Mouse (Mus musculus): Measurements from ENCODE around the gene Gm3045. TPM values are rescaled to one million over a fixed set of nuclear protein-coding genes. Genes with fewer than 3 reads are reported as not detected.

Gene Gm3045
- polyA plus RNA-seq, 1 experiment, result not detected

- Histone ChIP-seq H3K27ac (ENCODE audit: insufficient read depth, low read length) (no peak overlapping the region), H3K4me1 (ENCODE audit: control insufficient read depth, insufficient read depth, low read length) (peaks cover 7% of the 10 kb centered on the region), H3K4me3 (ENCODE audit: insufficient read depth, low read length) (no peak overlapping the region)
- TF ChIP-seq CTCF (IDR thresholded peaks at IDR 0.05; ENCODE audit: borderline replicate concordance, insufficient read depth, low read length) (no peak), POLR2A (IDR thresholded peaks at IDR 0.05; ENCODE audit: low read depth, low read length) (no peak)
Observed at GRCm38 (mm10) chr13:56404511-56405140, 21.8 kb upstream of the Gm3045 start.

GRCm38 (mm10) chr13:56412286-56412873, 14.0 kb upstream of the Gm3045 start:
- H3K27ac ChIP-seq (ENCODE audit: insufficient read depth, low read length), result no peak overlapping the region
- no peak for TF ChIP-seq CTCF (IDR thresholded peaks at IDR 0.05; ENCODE audit: borderline replicate concordance, insufficient read depth, low read length)
- no peak for TF ChIP-seq POLR2A (IDR thresholded peaks at IDR 0.05; ENCODE audit: low read depth, low read length)
- H3K4me1 ChIP-seq (ENCODE audit: control insufficient read depth, insufficient read depth, low read length), result no peaks in the 10 kb centered on the region
- no peak overlapping the region for H3K4me3 ChIP-seq (ENCODE audit: insufficient read depth, low read length)

GRCm38 (mm10) chr13:56418685-56419483, 7.5 kb upstream of the Gm3045 start:
- Histone ChIP-seq H3K4me1 (ENCODE audit: control insufficient read depth, insufficient read depth, low read length) (no peaks in the 10 kb centered on the region), H3K27ac (ENCODE audit: insufficient read depth, low read length) (no peak overlapping the region), H3K4me3 (ENCODE audit: insufficient read depth, low read length) (no peak overlapping the region)
- TF ChIP-seq CTCF (IDR thresholded peaks at IDR 0.05; ENCODE audit: borderline replicate concordance, insufficient read depth, low read length) (no peak), POLR2A (IDR thresholded peaks at IDR 0.05; ENCODE audit: low read depth, low read length) (no peak)

GRCm38 (mm10) chr13:56419538-56419937, 6.9 kb upstream of the Gm3045 start:
- Histone ChIP-seq H3K4me1 (ENCODE audit: control insufficient read depth, insufficient read depth, low read length) (no peaks in the 10 kb centered on the region), H3K4me3 (ENCODE audit: insufficient read depth, low read length) (no peak overlapping the region), H3K27ac (ENCODE audit: insufficient read depth, low read length) (no peak overlapping the region)
- TF ChIP-seq POLR2A (IDR thresholded peaks at IDR 0.05; ENCODE audit: low read depth, low read length), result no peak
- no peak for TF ChIP-seq CTCF (IDR thresholded peaks at IDR 0.05; ENCODE audit: borderline replicate concordance, insufficient read depth, low read length)

GRCm38 (mm10) chr13:56422072-56422723, 4.2 kb upstream of the Gm3045 start:
- no peak overlapping the region for H3K27ac ChIP-seq (ENCODE audit: insufficient read depth, low read length)
- TF ChIP-seq CTCF (IDR thresholded peaks at IDR 0.05; ENCODE audit: borderline replicate concordance, insufficient read depth, low read length) (no peak), POLR2A (IDR thresholded peaks at IDR 0.05; ENCODE audit: low read depth, low read length) (no peak)
- H3K4me3 ChIP-seq (ENCODE audit: insufficient read depth, low read length), result no peak overlapping the region
- H3K4me1 ChIP-seq (ENCODE audit: control insufficient read depth, insufficient read depth, low read length), result no peaks in the 10 kb centered on the region

GRCm38 (mm10) chr13:56425931-56426330, 463 bp upstream of the Gm3045 start:
- Histone ChIP-seq H3K4me1 (ENCODE audit: control insufficient read depth, insufficient read depth, low read length) (no peaks in the 10 kb centered on the region), H3K27ac (ENCODE audit: insufficient read depth, low read length) (no peak overlapping the region), H3K4me3 (ENCODE audit: insufficient read depth, low read length) (no peak overlapping the region)
- TF ChIP-seq POLR2A (IDR thresholded peaks at IDR 0.05; ENCODE audit: low read depth, low read length), result no peak
- TF ChIP-seq CTCF (IDR thresholded peaks at IDR 0.05; ENCODE audit: borderline replicate concordance, insufficient read depth, low read length), result no peak

GRCm38 (mm10) chr13:56428724-56429500, 2.5 kb downstream of the Gm3045 start:
- H3K27ac ChIP-seq (ENCODE audit: insufficient read depth, low read length), result no peak overlapping the region
- TF ChIP-seq POLR2A (IDR thresholded peaks at IDR 0.05; ENCODE audit: low read depth, low read length) (no peak), CTCF (IDR thresholded peaks at IDR 0.05; ENCODE audit: borderline replicate concordance, insufficient read depth, low read length) (peak; percentile 89)

GRCm38 (mm10) chr13:56432496-56432895, 6.1 kb downstream of the Gm3045 start:
- Histone ChIP-seq H3K27ac (ENCODE audit: insufficient read depth, low read length) (no peak overlapping the region), H3K4me1 (ENCODE audit: control insufficient read depth, insufficient read depth, low read length) (no peaks in the 10 kb centered on the region), H3K4me3 (ENCODE audit: insufficient read depth, low read length) (no peak overlapping the region)
- TF ChIP-seq CTCF (IDR thresholded peaks at IDR 0.05; ENCODE audit: borderline replicate concordance, insufficient read depth, low read length), result no peak
- TF ChIP-seq POLR2A (IDR thresholded peaks at IDR 0.05; ENCODE audit: low read depth, low read length), result no peak

More at GRCm38 (mm10) chr13:56428724-56429500, 2.5 kb downstream of the Gm3045 start:
- no peaks in the 10 kb centered on the region for H3K4me1 ChIP-seq (ENCODE audit: control insufficient read depth, insufficient read depth, low read length)
- H3K4me3 ChIP-seq (ENCODE audit: insufficient read depth, low read length), result no peak overlapping the region

- Histone ChIP-seq H3K27ac (ENCODE audit: insufficient read depth, low read length) (no peak overlapping the region), H3K4me1 (ENCODE audit: control insufficient read depth, insufficient read depth, low read length) (peaks cover 2% of the 10 kb centered on the region; the same call in 1 of the 2 replicates), H3K4me3 (ENCODE audit: insufficient read depth, low read length) (no peak overlapping the region)
- peak; percentile 67 for TF ChIP-seq CTCF (IDR thresholded peaks at IDR 0.05; ENCODE audit: borderline replicate concordance, insufficient read depth, low read length)
- TF ChIP-seq POLR2A (IDR thresholded peaks at IDR 0.05; ENCODE audit: low read depth, low read length), result no peak
Observed at GRCm38 (mm10) chr13:56433466-56433865, 7.1 kb downstream of the Gm3045 start.
